Mouse (Mus musculus) CH12.LX (cell line): ENCODE measurements at regions not wholly inside any gene's neighbourhood (a gene's known extent, or its start where the extent isn't known, plus 50 kb on each side); places are given as distances from the start of the nearest gene placed in this dataset.

Source experiments
- DNase-seq: peaks from one replicate; pipeline ENCODE4 v3.0.0-alpha.2; 2013; ENCODE audit errors: extremely low read depth
- H3K27ac ChIP-seq: 2 replicates; pipeline ENCODE4 v1.5.1; 2012; ENCODE audit warnings: low read depth, mild to moderate bottlenecking, control low read depth, moderate library complexity; ENCODE audit not compliant: insufficient read depth
- H3K27me3 ChIP-seq: replicated peaks from 2 replicates; pipeline ENCODE3; 2012; ENCODE audit warnings: inconsistent platforms
- H3K36me3 ChIP-seq, 2 experiments: replicated peaks in 1 of 2; 2 replicates each; pipeline versions ENCODE3 to v1.6.1; 2012; ENCODE audit warnings: inconsistent platforms in 1 of 2, low read length in 1 of 2, mild to moderate bottlenecking in 1 of 2, mixed read lengths in 1 of 2, moderate library complexity in 1 of 2; ENCODE audit not compliant: control insufficient read depth in 1 of 2, insufficient read depth in 1 of 2
- H3K4me1 ChIP-seq, 2 experiments: 2 replicates each; pipeline ENCODE4 v1.6.1; 2012; ENCODE audit warnings: inconsistent platforms in 1 of 2, moderate library complexity in 1 of 2; ENCODE audit not compliant: insufficient read depth in 2 of 2, control insufficient read depth in 1 of 2
- H3K4me2 ChIP-seq: 2 replicates; pipeline ENCODE4 v1.6.1; 2012; ENCODE audit warnings: low read depth, mild to moderate bottlenecking, control low read depth; ENCODE audit not compliant: poor library complexity, insufficient read depth, severe bottlenecking
- H3K4me3 ChIP-seq, 3 experiments: fragments of 150-350 bp in 1 of 3; sonication (generic) in 1 of 3; replicated peaks in 1 of 3; 2 replicates each; pipeline versions ENCODE3 to v1.5.1; 2011 to 2012; ENCODE audit warnings: low read depth in 2 of 3, low read length in 2 of 3, mild to moderate bottlenecking in 2 of 3, moderate library complexity in 2 of 3, control low read depth in 1 of 3, improper control_type of control experiment in 1 of 3, inconsistent platforms in 1 of 3, mixed read lengths in 1 of 3; ENCODE audit not compliant: poor library complexity in 1 of 3
- H3K79me2 ChIP-seq: replicated peaks from 2 replicates; pipeline ENCODE4 v1.6.1; 2012; ENCODE audit warnings: mild to moderate bottlenecking, moderate library complexity; ENCODE audit not compliant: control insufficient read depth, poor library complexity, insufficient read depth, severe bottlenecking; ENCODE audit errors: extremely low read depth
- H3K9ac ChIP-seq: 2 replicates; pipeline ENCODE4 v1.6.1; 2012; ENCODE audit warnings: low read depth, mild to moderate bottlenecking, control low read depth, moderate library complexity; ENCODE audit not compliant: insufficient read depth
- H3K9me3 ChIP-seq: replicated peaks from 2 replicates; pipeline ENCODE3; 2012; ENCODE audit warnings: low read length, inconsistent platforms, mixed read lengths
- BHLHE40 ChIP-seq: IDR thresholded peaks from 2 replicates; pipeline ENCODE4 v1.6.1; 2011; ENCODE audit warnings: mild to moderate bottlenecking, low read depth, low read length, improper control_type of control experiment
- E2F4 ChIP-seq: IDR thresholded peaks from 2 replicates; pipeline ENCODE4 v1.6.1; 2011; ENCODE audit warnings: low read depth, low read length, improper control_type of control experiment; ENCODE audit not compliant: insufficient replicate concordance
- ETS1 ChIP-seq: conservative IDR thresholded peaks from 2 replicates; pipeline ENCODE4 v1.6.1; 2012; ENCODE audit warnings: low read depth, mild to moderate bottlenecking, inconsistent platforms, low read length, improper control_type of control experiment, moderate library complexity
- JUN ChIP-seq: IDR thresholded peaks from 2 replicates; pipeline ENCODE4 v1.6.1; 2011; ENCODE audit warnings: low read depth, mild to moderate bottlenecking, low read length, improper control_type of control experiment, moderate library complexity; ENCODE audit not compliant: insufficient read depth
- JUND ChIP-seq: conservative IDR thresholded peaks from 2 replicates; pipeline ENCODE4 v1.6.1; 2011; ENCODE audit warnings: low read depth, low read length, improper control_type of control experiment
- KAT2A ChIP-seq: IDR thresholded peaks from 2 replicates; pipeline ENCODE4 v1.6.1; 2012; ENCODE audit warnings: low read length, improper control_type of control experiment, inconsistent platforms; ENCODE audit not compliant: insufficient replicate concordance
- MAFK ChIP-seq: IDR thresholded peaks from 2 replicates; pipeline ENCODE4 v1.6.1; 2011; ENCODE audit warnings: low read length, improper control_type of control experiment; ENCODE audit not compliant: insufficient replicate concordance
- MAX ChIP-seq: IDR thresholded peaks from 2 replicates; pipeline ENCODE4 v1.6.1; 2011; ENCODE audit warnings: low read length, improper control_type of control experiment
- MAZ ChIP-seq: IDR thresholded peaks from 2 replicates; pipeline ENCODE4 v1.6.1; 2012; ENCODE audit warnings: low read depth, mild to moderate bottlenecking, inconsistent platforms, low read length, improper control_type of control experiment, moderate library complexity
- MEF2A ChIP-seq: IDR thresholded peaks from 2 replicates; pipeline ENCODE4 v1.6.1; 2014; ENCODE audit warnings: low read depth, mild to moderate bottlenecking, inconsistent platforms, low read length, improper control_type of control experiment, borderline replicate concordance
- NELFE ChIP-seq: IDR thresholded peaks from 2 replicates; pipeline ENCODE4 v1.6.1; 2011; ENCODE audit warnings: low read depth, low read length, improper control_type of control experiment
- NRF1 ChIP-seq: IDR thresholded peaks from 2 replicates; pipeline ENCODE4 v1.6.1; 2014; ENCODE audit warnings: low read depth, mild to moderate bottlenecking, inconsistent platforms, low read length, improper control_type of control experiment, moderate library complexity
- PAX5 ChIP-seq: IDR thresholded peaks from 2 replicates; pipeline ENCODE4 v1.6.1; 2012; ENCODE audit warnings: low read length, inconsistent platforms, mixed read lengths
- POLR2AphosphoS2 ChIP-seq: IDR thresholded peaks from 2 replicates; pipeline ENCODE4 v1.6.1; 2011; ENCODE audit warnings: low read depth, low read length, improper control_type of control experiment
- RAD21 ChIP-seq: IDR thresholded peaks from 2 replicates; pipeline ENCODE4 v1.6.1; 2011; ENCODE audit warnings: low read depth, mild to moderate bottlenecking, low read length, improper control_type of control experiment, moderate library complexity
- TCF12 ChIP-seq: IDR thresholded peaks from 2 replicates; pipeline ENCODE4 v1.6.1; 2014; ENCODE audit warnings: low read depth, mild to moderate bottlenecking, inconsistent platforms, low read length, improper control_type of control experiment
- ZC3H11A ChIP-seq: IDR thresholded peaks from 2 replicates; pipeline ENCODE4 v1.6.1; 2012; ENCODE audit warnings: low read depth, mild to moderate bottlenecking, inconsistent platforms, low read length, improper control_type of control experiment
- ZMIZ1 ChIP-seq: IDR thresholded peaks from 2 replicates; pipeline ENCODE4 v1.6.1; 2012; ENCODE audit warnings: low read depth, mild to moderate bottlenecking, inconsistent platforms, low read length, improper control_type of control experiment
- ZNF384 ChIP-seq: IDR thresholded peaks from 2 replicates; pipeline ENCODE4 v1.6.1; 2012; ENCODE audit warnings: low read depth, low read length, improper control_type of control experiment, inconsistent platforms
- dilution Hi-C: fragments of 300-500 bp; cut with MboI; formaldehyde crosslinking; loops from 2 replicates; pipeline ENCODE4 v1.14.3; 2020; ENCODE audit warnings: low sequenced_read_pairs; ENCODE audit not compliant: extremely low pct_unique_long_range_greater_than_20kb, extremely low pct_ligation_motif_present
- in situ Hi-C: fragments of 300-500 bp; cut with MboI; formaldehyde crosslinking; loops from 3 replicates; pipeline ENCODE4 v1.14.3; 2019; ENCODE audit warnings: low sequenced_read_pairs, low pct_ligation_motif_present, low pct_unique_long_range_greater_than_20kb, mixed read lengths

DNA sequence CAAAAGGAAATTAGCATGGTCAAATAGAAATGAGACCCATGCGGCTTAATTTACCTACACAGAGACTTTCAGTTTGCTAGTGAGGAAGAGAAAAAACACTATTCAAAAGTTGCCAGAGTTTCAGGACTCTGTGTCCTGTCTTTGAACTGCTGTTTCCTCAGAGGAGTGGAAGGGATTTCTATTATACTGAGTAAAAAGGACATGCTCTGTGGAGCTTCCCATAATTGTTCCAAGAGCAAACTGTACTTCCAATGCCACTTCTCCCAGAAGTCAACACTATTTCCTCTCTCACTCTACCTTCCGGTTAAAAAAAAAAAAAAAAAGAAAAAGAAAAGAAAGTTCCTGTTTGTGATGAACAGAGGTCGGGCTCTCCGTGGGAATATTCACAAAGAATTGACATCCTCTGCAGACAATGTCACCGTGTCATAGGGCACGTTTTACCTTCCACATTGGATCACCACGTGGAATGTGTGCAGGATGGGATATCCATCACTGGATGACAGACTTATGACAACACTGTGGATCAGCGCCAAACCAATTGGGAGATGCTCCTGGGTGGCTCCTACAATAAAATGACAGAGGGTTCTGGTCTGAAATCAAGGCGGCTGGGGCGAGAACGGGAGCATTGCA is 377.5 kb downstream of the Gja1 start:
- in situ Hi-C loops, result no loop called here
- no peaks in the 10 kb centered on the region for H3K79me2 ChIP-seq
- H3K4me1 ChIP-seq, result no peaks in the 10 kb centered on the region

DNA sequence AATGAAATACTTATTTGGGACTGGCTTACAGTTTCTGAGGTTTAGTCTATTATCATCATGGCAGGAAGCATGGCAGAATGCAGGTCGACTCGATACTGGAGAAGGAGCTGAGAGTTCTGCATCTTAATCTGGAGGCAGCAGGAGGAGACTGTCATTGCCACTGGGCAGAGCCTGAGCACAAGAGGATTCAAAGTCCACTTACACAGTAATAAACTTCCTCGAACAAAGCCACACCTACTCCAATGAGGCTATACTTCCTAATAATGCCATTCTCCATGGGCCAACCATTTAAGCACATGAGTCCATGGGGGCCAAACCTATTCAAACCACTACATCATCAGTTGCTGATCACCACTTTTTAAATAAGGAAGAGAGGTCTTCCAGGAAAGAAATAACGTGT is 393.5 kb downstream of the Gja1 start:
- H3K4me3 ChIP-seq, result no peak overlapping the region
- no peaks in the 10 kb centered on the region for H3K36me3 ChIP-seq
- no peak overlapping the region for H3K27ac ChIP-seq
- no peak overlapping the region for H3K9ac ChIP-seq
- in situ Hi-C loops, result no loop called here
- no peaks in the 10 kb centered on the region for H3K79me2 ChIP-seq
- dilution Hi-C loops, result no loop called here
- no peaks in the 10 kb centered on the region for H3K27me3 ChIP-seq
- DNase-seq, result no peak
- no peak overlapping the region for H3K4me2 ChIP-seq
- no peaks in the 10 kb centered on the region for H3K9me3 ChIP-seq
- no peaks in the 10 kb centered on the region for H3K4me1 ChIP-seq
- TF ChIP-seq MAX, result no peak
- no peak for TF ChIP-seq ZNF384
- TF ChIP-seq MAZ, result no peak
- no peak for TF ChIP-seq KAT2A
- TF ChIP-seq JUND, result no peak
- no peak for TF ChIP-seq MAFK
- no peak for TF ChIP-seq POLR2AphosphoS2
- TF ChIP-seq TCF12, result no peak
- TF ChIP-seq BHLHE40, result no peak
- no peak for TF ChIP-seq ZMIZ1
- no peak for TF ChIP-seq ZC3H11A
- TF ChIP-seq PAX5, result no peak
- TF ChIP-seq, all 38 proteins: peak for 0

More for the DNA sequence above, 377.5 kb downstream of the Gja1 start:
- no peak for DNase-seq
- Histone ChIP-seq H3K4me2 (no peak overlapping the region), H3K9ac (no peak overlapping the region), H3K36me3 (no peaks in the 10 kb centered on the region), H3K9me3 (no peaks in the 10 kb centered on the region), H3K4me3 (no peak overlapping the region), H3K27me3 (no peaks in the 10 kb centered on the region), H3K27ac (no peak overlapping the region)
- TF ChIP-seq ETS1 (no peak), POLR2AphosphoS2 (no peak), RAD21 (no peak), JUN (no peak), E2F4 (no peak), KAT2A (no peak), NELFE (no peak), NRF1 (no peak), ZMIZ1 (no peak), MEF2A (no peak), PAX5 (no peak)
- dilution Hi-C loops, result no loop called here
